Mouse (Mus musculus) liver, embryonic 14.5 days (tissue): Measurements from ENCODE around the gene Add3.

Experiments
- CTCF ChIP-seq: IDR thresholded peaks from 2 replicates; pipeline ENCODE4 v1.5.1; 2016; ENCODE audit warnings: antibody characterized with exemption, low read depth, control low read depth
- EP300 ChIP-seq: IDR thresholded peaks from 2 replicates; pipeline ENCODE4 v1.6.1; 2016; ENCODE audit warnings: antibody characterized with exemption, low read depth

DNA sequence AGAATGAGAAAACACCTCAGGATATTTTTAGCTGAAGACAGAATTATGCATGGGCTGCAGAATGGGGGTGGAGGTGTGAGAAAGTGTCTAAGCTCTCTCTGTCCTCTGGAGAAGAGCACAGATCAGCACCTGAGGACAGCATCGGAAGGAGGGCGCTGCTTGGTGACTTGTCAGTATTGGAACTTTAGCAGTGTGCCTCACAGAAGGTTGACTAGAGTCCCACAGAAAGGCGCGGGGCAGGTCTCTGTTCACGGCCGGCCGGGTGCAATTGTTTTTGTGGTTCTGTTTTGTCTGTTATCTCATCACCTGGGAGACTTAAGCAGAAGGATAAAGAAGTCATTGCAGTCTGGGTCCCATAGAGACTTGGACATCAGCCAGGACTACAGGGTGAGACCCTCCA lies 47.3 kb downstream of the Add3 start:
- no peak for TF ChIP-seq CTCF
- no peak for TF ChIP-seq EP300
